Mouse (Mus musculus): ENCODE data around the gene Pdzd9. TPM values are rescaled to one million over a fixed set of nuclear protein-coding genes. Genes with fewer than 3 reads are reported as not detected.

Gene Pdzd9
- not detected for total RNA-seq (2023)

DNA sequence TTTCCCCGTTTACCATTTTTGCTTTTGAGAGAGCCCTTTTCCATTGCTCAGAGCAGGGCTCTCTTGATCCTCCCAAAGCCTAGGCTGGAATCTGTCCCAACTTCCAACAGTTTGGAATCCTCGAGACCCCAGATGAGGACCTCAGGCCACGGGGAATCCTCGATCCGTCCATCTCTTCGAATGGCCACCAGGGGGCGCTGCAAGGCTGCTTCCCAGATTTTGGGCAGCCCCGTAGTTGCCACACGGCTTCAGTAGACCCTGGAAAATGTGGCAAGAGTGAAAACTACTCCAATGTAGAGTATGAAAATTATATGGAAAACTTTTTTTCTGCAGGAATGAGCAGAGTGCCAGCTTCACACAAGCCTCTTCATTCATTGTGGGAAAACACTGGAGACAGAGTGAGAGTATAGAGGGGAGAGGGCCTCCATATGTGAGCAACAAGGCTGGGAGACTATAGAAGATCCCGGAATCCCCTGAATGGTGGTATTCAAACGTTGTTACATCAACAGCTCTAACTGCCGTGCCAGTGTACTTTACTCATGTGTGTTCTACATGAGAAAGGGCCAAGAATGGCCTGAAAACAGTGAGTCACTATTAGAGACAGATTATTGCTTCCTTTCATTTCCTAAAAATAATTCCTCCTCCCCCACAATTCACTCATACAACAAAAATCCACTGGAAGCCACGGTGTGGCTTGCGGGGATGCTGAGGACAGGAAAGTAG lies at the start of gene Pdzd9:
Gene Pdzd9 (minus strand): TSS at position 191 of the 723 bp plus-strand sequence.

DNA sequence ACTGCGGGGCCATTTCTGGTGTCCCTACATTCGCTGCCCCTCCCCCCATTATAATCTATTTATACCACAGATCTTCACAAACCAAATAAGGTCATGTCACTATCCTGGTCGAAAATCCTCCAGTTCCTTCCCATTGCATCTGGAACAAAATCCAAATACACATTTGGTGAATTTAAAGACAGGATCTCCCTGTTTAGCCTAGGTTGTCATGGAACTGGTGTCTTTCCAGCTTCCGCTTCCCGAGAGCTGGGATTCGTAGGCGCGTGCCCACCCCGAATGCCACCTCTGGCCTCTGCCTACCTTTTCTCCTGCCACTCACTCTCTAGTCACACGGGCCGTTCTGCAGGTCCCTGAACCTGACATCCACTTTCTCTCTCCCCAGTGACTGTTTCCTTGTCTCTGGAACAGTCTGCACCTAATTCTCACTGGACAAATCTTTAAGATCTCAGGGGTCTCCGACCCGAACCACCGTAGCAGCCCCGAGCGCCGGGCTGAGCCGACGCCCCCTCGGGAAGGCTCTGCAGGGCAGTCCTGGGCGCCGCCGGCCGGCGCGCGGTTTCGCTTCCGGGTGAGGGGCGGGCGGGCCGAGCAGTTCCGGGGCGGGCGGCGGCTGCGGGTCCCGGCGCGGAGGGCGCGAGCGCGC lies 7.0 kb upstream of the Pdzd9 start, which contains the start of gene Mosmo:
Gene Mosmo (plus strand): TSS at position 618 of the 643 bp plus-strand sequence.

DNA sequence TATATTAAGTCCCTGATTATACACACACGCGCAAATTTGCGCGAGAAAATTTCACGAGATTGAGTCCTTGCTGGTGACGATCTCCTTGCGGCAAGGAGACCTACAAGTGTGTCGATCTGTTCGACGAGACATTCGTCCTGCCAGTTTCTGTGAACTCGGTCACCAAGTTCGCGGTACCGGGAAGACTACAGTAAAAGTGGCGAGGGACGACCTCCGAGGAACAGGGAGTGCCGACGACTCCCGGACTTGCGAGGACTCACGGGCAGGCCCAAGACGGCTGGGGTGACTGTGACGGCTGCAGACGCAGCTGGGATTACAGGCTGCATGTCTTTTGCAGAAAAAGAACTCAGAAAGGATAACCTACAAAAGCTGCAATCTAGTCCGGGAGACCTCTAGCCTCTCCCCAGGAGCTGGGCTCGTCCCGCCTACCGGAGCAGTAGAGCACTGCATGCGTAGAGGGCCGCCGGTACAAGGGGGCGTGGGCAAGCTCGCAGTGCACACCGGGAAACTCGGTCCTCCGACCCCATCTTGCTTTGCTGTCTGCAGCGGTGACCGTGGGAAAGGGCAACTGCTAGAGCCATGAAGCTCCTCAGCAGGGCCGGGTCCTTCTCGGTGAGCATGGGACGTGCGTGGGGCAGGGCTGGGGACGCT lies 35.3 kb downstream of the Pdzd9 start, which contains the start of gene Uqcrc2:
Gene Uqcrc2 (plus strand): TSS at position 466 of the 651 bp plus-strand sequence.

Other genes with a start within 250 kb of the Pdzd9 start
- gene Uqcrc2, start 35.2 kb downstream of the Pdzd9 start, total RNA-seq (2023), result 10 to 100 TPM; 72.4 to 79.2 TPM
- gene Mosmo, start 7.3 kb upstream of the Pdzd9 start, total RNA-seq (2023), result 10 to 100 TPM; 12.4 to 13.1 TPM
- gene Vwa3a, start 69.0 kb upstream of the Pdzd9 start, total RNA-seq (2023), result not detected
- not detected for gene Gm5737, start 142.0 kb upstream of the Pdzd9 start, total RNA-seq (2023)
- 10 to 100 TPM; 30.1 to 33.0 TPM for gene Eef2k, start 172.5 kb upstream of the Pdzd9 start, total RNA-seq (2023)
- gene Polr3e, start 247.4 kb upstream of the Pdzd9 start, total RNA-seq (2023), result 10 to 100 TPM; 16.3 to 16.5 TPM

All from monocyte, adult 59 days (primary cell).